Mouse (Mus musculus): ENCODE measurements at regions not wholly inside any gene's neighbourhood (a gene's known extent, or its start where the extent isn't known, plus 50 kb on each side); places are given as distances from the start of the nearest gene placed in this dataset.

GRCm38 (mm10) chr2:95232135-95232772, 794.3 kb upstream of the Api5 start:
- Histone ChIP-seq H3K36me3 (no peaks in the 10 kb centered on the region), H3K27ac (no peak overlapping the region), H3K9me3 (replicated peaks) (no peaks in the 10 kb centered on the region), H3K4me3 (peak overlapping the region; percentile 27; the same call in 1 of the 2 replicates), H3K4me2 (peak overlapping the region; percentile 54), H3K9ac (no peak overlapping the region), H3K4me1 (replicated peaks) (peaks cover 3% of the 10 kb centered on the region; the same call in 1 of the 2 replicates), H3K27me3 (no peaks in the 10 kb centered on the region)
- WGBS: 5% methylated on average over 15 of the region's 15 CpGs
- ATAC-seq (replicated peaks; ENCODE audit: insufficient number of reproducible peaks, insufficient read depth, low FRiP score, low read depth): no peak

GRCm38 (mm10) chr2:95231739-95232134, 793.8 kb upstream of the Api5 start:
- Histone ChIP-seq H3K4me1 (replicated peaks) (peaks cover 3% of the 10 kb centered on the region; the same call in 1 of the 2 replicates), H3K36me3 (no peaks in the 10 kb centered on the region), H3K4me2 (no peak overlapping the region), H3K4me3 (no peak overlapping the region), H3K27me3 (no peaks in the 10 kb centered on the region), H3K9ac (no peak overlapping the region), H3K9me3 (replicated peaks) (no peaks in the 10 kb centered on the region), H3K27ac (no peak overlapping the region)
- ATAC-seq (replicated peaks; ENCODE audit: insufficient number of reproducible peaks, insufficient read depth, low FRiP score, low read depth): no peak
- WGBS: 25% methylated on average over 9 of the region's 9 CpGs

DNA sequence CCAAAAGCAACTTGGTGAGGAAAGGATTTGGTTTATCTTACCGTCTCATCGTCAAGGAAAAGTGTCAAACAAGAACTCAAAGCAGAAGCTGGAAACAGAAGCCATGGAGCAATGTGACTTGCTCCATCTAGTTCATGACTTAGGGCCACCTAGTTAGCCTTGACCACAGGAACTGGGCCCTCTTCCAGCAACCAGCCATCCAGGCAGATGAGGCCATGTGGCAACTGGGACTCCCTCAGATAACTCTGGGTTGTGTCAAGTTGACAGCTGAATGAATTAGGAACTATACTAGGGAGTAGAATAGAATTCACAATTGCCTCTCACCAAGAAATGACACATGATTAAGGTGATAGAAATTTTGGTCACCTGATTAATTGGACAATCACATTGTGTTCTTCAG, 791.5 kb upstream of the Api5 start:
- Histone ChIP-seq H3K9ac (no peak overlapping the region), H3K27me3 (no peaks in the 10 kb centered on the region), H3K27ac (no peak overlapping the region), H3K9me3 (replicated peaks) (no peaks in the 10 kb centered on the region), H3K36me3 (no peaks in the 10 kb centered on the region), H3K4me3 (no peak overlapping the region), H3K4me2 (no peak overlapping the region), H3K4me1 (replicated peaks) (peaks cover 3% of the 10 kb centered on the region; the same call in 1 of the 2 replicates)
- WGBS: 54% methylated on average over 2 of the region's 2 CpGs
- ATAC-seq (replicated peaks; ENCODE audit: insufficient number of reproducible peaks, insufficient read depth, low FRiP score, low read depth): no peak

DNA sequence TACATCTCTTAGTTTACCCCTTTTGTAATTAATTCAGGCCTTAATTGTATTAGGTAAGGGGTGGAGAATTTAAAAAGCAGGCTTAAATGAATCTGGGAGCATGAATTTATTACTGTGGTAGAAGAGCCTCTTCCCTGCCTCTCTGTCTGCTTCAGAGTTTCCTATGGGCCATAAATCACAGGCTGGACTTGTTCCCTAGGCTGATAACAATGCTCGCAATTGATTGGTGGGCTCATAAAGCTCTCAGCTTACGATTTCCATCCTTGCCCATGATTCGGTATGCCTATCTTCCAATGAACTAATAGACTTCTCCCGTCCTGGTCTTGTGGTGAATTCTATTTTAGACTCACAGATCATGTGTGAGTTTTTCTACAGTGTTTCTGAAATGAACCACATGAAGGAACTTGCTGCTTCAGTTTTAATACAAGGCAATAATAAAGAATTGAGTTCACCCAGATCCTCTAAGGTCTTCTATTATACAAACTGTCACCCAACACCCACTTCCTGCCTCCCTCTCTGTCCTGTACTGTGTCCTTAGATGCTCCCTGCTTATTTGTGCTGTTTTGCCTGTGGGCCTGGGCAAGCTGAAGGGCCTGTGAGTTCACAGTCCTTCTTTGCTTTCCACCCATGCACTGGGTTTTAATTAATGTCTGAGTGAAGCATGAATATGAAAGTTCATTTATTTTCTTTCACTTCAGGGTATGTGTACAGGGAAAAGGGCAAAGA, 772.4 kb upstream of the Api5 start:
- Histone ChIP-seq H3K36me3 (no peaks in the 10 kb centered on the region), H3K27me3 (no peaks in the 10 kb centered on the region), H3K9me3 (replicated peaks) (no peaks in the 10 kb centered on the region), H3K4me2 (no peak overlapping the region), H3K4me1 (replicated peaks) (no peaks in the 10 kb centered on the region), H3K9ac (no peak overlapping the region), H3K27ac (no peak overlapping the region), H3K4me3 (no peak overlapping the region)
- ATAC-seq (replicated peaks; ENCODE audit: insufficient number of reproducible peaks, insufficient read depth, low FRiP score, low read depth): no peak
- WGBS: 41% methylated on average over 4 of the region's 4 CpGs

All from heart, embryonic 15.5 days (tissue).